Mouse (Mus musculus) cortical plate, adult 2 months (tissue): Measurements from ENCODE around the gene Plekhg6.

Experiments used
- CTCF ChIP-seq: fragments of 200-500 bp; IDR thresholded peaks from 2 replicates; pipeline ENCODE4 v1.5.1; 2011; ENCODE audit warnings: mild to moderate bottlenecking, control low read depth, low read length; ENCODE audit not compliant: insufficient read depth; ENCODE audit errors: extremely low read depth
- POLR2A ChIP-seq: fragments of 200-500 bp; IDR thresholded peaks from 2 replicates; pipeline ENCODE4 v1.6.1; 2011; ENCODE audit warnings: mild to moderate bottlenecking, low read length, control low read depth; ENCODE audit not compliant: insufficient read depth; ENCODE audit errors: extremely low read depth

- TF ChIP-seq CTCF (no peak), POLR2A (no peak)
These were observed 2.0 kb downstream of the Plekhg6 start for GRCm38 (mm10) chr6:125378621-125379020.
